Mouse (Mus musculus) cerebellum, postnatal 10 days (tissue): ENCODE measurements around the gene Gm12886.

Experiments
- DNase-seq, 2 experiments: peaks; one replicate each; pipeline ENCODE4 v3.0.0; 2021; ENCODE audit warnings: mixed read lengths in 2 of 2

Gene Gm12886

GRCm38 (mm10) chr4:121422999-121423398 lies at the start of gene Gm12886:
Gm12886 (minus strand) TSS chr4:121423099.
- DNase-seq = no peak
